In the genomic region with DNA sequence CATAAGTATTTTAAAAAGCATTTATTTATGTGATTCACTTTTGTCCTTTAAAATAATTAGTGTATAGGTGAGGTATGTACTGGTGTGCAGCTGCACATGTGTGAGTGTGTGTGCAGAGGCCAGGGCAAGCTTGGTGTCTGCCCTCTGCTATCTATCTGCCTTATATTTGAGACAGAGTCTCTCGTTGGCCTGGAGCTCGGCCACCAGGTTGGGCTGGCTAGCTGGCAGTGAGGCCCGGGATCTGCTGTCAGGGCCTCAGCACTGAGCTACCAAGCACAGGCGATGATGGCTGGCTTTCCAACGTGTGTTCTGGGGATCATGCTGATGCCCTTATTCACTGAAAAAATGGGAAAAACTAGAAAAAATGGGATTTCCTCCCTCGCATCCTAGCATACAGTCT, we compare ENCODE assay signal across 16 mouse cellular contexts.
"Had no signal": no experiment of that assay in that cellular context is flagged by ENCODE, and none has a peak within 500 bp of the region (broad histone marks: within the 10 kb centered on the region; RNA-seq: fewer than 3 reads in every experiment).

No protein-coding gene starts in this region.

- H3K4me2 ChIP-seq: lung, embryonic 14.5 days; midbrain, embryonic 12.5 days; neural tube, embryonic 13.5 days; neural tube, embryonic 15.5 days had no signal

- H3K9ac ChIP-seq: lung, embryonic 14.5 days; midbrain, embryonic 12.5 days; neural tube, embryonic 13.5 days; neural tube, embryonic 15.5 days had no signal

- DNase-seq: lung, embryonic 14.5 days; lung, postnatal 10 days; lung, postnatal 4 days; retina, postnatal 1 day; right cerebral cortex, adult 18-20 months; right cerebral cortex, postnatal 25 days; right cerebral cortex, postnatal 4 days; spleen, adult 18-20 months; thymus, adult 18-20 months; thymus, postnatal 14 days; thymus, postnatal 36 days had no signal

- H3K4me3 ChIP-seq: midbrain, embryonic 10.5 days; midbrain, embryonic 12.5 days; myocyte; neural tube, embryonic 13.5 days; neural tube, embryonic 15.5 days had no signal

- H3K27me3 ChIP-seq: midbrain, embryonic 12.5 days; neural tube, embryonic 13.5 days; neural tube, embryonic 15.5 days had no signal

- H3K27ac ChIP-seq: midbrain, embryonic 12.5 days; neural tube, embryonic 13.5 days; neural tube, embryonic 15.5 days had no signal

- H3K9me3 ChIP-seq: midbrain, embryonic 10.5 days; midbrain, embryonic 12.5 days; neural tube, embryonic 15.5 days had no signal
